ENCODE assay signal across 8 mouse cellular contexts in genomic region chr10:4333319-4333718, GRCm38 (mm10). TPM values are rescaled to one million over a fixed set of nuclear protein-coding genes. Genes with fewer than 3 reads are reported as not detected.
DNase-seq lines count a peak whose midpoint lies in the region; ATAC-seq lines count a peak whose summit lies in the region.

No protein-coding gene starts in this region.

- H3K9ac ChIP-seq in forebrain, embryonic 15.5 days (replicated peaks): no peak overlapping the region

- H3K9me3 ChIP-seq in forebrain, embryonic 15.5 days: no peaks in the 10 kb centered on the region

- 11% methylated on average over 8 of the region's 8 CpGs for WGBS in forebrain, embryonic 15.5 days

- intact Hi-C loops in heart, postnatal 36 days (cut with DNase I): loop anchor here (2.0 to 10.0 kb wide), 5 partner anchors 66 to 799 kb away; partner anchors contain the start of gene Akap12

- peak; percentile 54 to 87 for DNase-seq in adrenal gland, adult (ENCODE audit: inconsistent age in 2 of 2, low spot score in 1 of 2)
- DNase-seq in adrenal gland, adult 8-10 months: no peak
- peak; percentile 16 for DNase-seq in c-Kit-positive CD71-positive TER-119-positive erythroid progenitor cells, embryonic 14.5 days (ENCODE audit: low spot score)
- DNase-seq in heart, postnatal 36 days: peak; percentile 58 to 63
- DNase-seq in layer of hippocampus, adult 9-11 months: peak; percentile 26
- DNase-seq in lung, postnatal 14 days: peak; percentile 67
- peak; percentile 40 for DNase-seq in right cerebral cortex, postnatal 25 days

- H3K4me3 ChIP-seq in forebrain, embryonic 15.5 days: no peak overlapping the region

- peaks cover 14% of the 10 kb centered on the region for H3K4me1 ChIP-seq in forebrain, embryonic 15.5 days

- H3K4me2 ChIP-seq in forebrain, embryonic 15.5 days (replicated peaks): 0 out of 2 replicates have a peak overlapping the region, but pooled peaks have one; percentile 48

- H3K36me3 ChIP-seq in forebrain, embryonic 15.5 days: no peaks in the 10 kb centered on the region

- no peaks in the 10 kb centered on the region for H3K27me3 ChIP-seq in forebrain, embryonic 15.5 days

- H3K27ac ChIP-seq in forebrain, embryonic 15.5 days (replicated peaks): no peak overlapping the region

- peak; percentile 57; the same call in 1 of the 2 replicates for ATAC-seq in forebrain, embryonic 15.5 days (replicated peaks)

RNA-seq across cellular contexts. Expression of gene Zbtb2, which starts 54.6 kb away (rescaled TPM):
- 10 to 100 TPM in 1 of 4 experiments, 1 to 10 TPM in 3; 9.2 to 10.1 (median 9.5) TPM for total RNA-seq in adrenal gland, adult 8-10 months (2022)
- 17.8 and 18.4 TPM in 2 replicates for polyA plus RNA-seq in forebrain, embryonic 15.5 days (2015; fragmentation: Nextera tagmentation; extraction: Ambion mirVana)
- total RNA-seq in heart, postnatal 36 days (2021): 1 to 10 TPM; 6.2 to 6.3 TPM
